Mouse (Mus musculus): Measurements from ENCODE around the gene Rasl10b.
A peak's percentile ranks its signal among the peaks of the same experiment; 100 is the strongest.

Gene Rasl10b

DNA sequence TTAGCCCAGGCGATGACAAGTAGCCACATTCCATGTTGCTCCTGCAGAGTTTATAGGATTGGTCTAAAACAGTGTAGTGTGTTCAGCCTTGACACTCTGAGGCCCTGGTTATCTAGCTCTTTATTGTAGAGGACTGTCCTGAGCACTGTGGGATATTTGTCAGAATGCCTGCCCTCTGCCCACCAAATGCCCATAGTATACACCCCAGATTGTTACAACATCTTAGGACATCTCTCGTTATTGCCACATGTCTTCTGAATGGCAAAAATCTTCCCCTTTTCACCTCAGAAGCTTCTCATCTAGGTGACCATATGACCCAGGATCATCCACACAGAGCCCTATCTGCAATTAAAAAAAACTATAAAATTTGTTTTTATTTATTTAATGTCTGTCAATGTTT is 23.6 kb downstream of the Rasl10b start:
- DNase-seq (ENCODE audit: extremely low spot score), result no peak

- no peak for DNase-seq (ENCODE audit: extremely low spot score)
Measured at GRCm38 (mm10) chr11:83437377-83437776, 28.4 kb downstream of the Rasl10b start, which contains the start of gene 1700020L24Rik. TSS of gene 1700020L24Rik (plus strand) at chr11:83437677.

- DNase-seq (ENCODE audit: extremely low spot score), result no peak
Measured at GRCm38 (mm10) chr11:83439426-83440060, 30.6 kb downstream of the Rasl10b start.

DNA sequence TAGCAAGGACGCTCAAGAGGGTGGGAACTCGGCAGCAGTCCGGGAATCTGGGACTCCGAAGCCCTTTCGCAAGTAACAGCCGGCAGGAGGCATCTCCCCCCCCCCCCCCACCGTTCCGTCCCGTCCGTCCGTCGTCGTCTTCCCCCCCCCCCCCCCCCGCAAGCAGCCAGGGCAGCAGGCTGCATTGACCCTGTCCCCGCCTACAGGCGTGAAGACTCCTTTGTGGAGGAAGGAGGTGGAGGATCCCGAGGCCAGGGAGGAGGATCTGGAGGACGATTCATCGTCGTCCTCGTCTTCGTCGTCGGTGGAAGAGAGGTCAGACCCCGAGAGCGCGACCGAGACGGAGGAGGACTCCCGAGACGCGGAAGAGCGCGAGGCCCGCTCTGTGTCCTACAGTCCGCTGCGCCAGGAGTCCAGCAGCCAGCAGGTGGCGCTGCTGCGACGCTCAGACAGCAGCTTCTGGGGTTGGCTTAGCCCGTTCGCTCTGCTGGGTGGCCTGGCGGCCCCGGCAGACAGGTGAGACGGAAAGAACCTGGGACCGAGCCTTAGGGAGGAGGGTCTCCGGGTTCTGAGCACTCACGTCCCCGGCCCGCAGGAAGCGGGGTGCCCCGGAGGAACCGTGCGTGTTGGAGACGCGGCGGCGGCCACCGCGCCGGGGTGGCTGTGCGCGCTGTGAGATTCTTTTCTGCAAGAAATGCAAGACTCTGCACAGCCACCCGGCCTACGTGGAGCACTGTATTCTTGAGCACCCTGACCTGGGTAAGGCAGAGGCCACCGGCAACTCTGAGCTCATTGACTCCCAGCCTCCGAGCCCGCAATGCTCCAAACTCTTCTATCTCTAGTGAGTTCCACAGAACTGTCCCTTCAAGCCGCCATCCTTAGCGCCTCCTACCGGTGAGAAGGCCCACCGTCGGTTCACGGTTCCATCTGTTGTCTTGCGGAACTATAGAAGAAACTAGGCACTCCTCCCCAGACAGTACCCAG is 31.4 kb downstream of the Rasl10b start:
- peak; percentile 88 for DNase-seq (ENCODE audit: extremely low spot score)

- DNase-seq (ENCODE audit: extremely low spot score), result no peak
Measured at GRCm38 (mm10) chr11:83441235-83441634, 32.3 kb downstream of the Rasl10b start.

- peak; percentile 84 for DNase-seq (ENCODE audit: extremely low spot score)
Measured at GRCm38 (mm10) chr11:83442596-83443267, 33.8 kb downstream of the Rasl10b start.

DNA sequence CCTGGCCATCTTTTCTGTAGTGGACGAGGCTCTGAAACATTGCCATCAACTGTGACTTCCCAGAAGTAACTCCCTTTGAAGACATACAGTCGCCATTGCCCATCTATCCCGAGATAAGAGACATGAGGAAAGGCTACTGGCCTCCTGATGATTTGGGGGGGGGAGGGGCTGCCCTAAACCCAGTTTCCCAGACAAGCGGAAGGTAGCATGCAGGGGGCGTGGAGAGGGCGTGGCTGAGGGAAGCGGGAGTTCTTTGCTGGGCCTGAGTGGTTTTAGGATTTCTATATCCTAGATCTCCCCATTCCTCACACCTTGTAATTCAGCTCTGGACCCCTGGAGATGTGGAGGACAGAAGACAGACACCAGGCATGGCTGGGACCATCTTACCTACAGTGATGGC is 34.9 kb downstream of the Rasl10b start:
- DNase-seq (ENCODE audit: extremely low spot score), result no peak

DNA sequence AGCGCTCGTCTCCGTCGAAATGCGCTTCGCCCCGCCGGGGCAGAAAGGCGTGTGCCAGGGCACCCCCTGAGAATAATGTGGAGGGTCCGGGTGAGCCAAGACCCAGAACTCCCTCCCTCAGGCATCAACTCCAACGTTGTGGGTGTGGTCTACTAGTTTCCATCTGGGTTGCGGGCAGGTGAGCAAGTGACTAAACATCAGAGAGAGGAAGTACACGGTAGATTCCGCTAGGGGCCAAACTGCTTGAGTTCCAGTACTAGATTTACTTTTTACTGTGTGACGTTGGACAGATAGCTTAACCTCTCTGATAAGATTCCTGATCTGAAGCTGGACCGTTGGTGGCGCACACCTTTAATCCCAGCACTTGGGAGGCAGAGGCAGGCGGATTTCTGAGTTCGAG is 36.1 kb downstream of the Rasl10b start:
- DNase-seq (ENCODE audit: extremely low spot score), result no peak

DNA sequence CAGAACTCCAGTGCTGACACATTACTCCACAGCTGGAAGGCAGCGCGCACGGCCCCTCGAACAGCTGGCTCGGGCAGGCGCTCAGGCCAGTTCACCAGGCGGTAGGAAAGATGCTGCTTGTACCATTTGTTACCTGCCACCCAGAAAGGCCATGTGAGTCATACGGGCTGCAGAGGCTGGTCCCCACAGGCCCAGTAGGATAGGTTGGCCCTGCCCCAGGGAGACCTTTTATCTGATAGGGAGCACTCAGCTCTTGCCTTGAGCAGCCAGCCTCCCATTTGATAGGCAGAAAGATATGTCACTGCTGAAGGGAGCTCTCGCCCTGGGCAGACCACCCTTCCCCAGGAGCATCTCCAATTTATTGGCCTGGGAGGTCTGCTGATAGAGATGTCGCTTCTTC is 38.7 kb downstream of the Rasl10b start:
- no peak for DNase-seq (ENCODE audit: extremely low spot score)

DNA sequence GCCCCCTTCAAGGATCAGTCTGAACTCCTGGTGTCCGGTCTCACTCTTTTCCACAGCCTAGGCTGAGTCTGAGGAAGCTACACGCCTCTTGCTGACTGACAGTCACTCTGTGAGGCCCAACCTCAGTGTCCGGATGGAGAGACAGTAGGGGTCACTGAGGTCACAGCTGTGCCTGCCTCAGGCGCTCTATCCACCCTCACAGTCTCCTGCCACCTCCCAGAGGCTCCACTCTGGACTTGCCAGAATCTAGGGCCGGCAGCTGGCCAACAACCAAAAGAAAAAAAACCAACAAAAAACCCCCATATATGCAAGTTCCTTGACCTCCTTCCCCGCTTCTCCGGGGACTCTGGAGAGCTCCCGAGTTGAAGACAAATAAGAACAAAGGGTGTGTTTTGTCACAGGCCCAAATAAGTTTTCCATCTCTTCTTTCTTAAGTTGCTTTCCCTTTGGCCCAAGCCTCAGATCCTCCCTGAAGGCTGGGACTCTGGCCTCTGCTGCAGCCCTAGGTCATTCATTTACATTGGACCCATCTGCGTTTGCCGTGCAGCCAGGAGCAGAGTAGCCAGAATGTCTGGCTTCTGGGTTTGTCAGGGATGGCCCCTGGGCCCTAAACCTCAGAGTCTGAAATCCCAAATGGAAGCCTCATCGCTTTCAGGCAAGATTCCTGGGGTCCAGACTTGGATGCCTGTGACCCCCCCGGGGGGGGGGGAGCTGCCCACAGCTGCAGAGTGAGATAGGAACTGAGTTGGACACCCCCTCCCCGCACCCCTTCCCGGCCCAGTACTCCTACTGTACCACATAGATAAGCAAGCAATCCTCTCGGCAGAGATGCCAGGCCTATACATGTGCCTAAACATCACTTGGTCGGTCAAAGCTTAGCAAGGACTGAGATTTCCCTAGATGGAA is 39.3 kb downstream of the Rasl10b start:
- peak; percentile 75 for DNase-seq (ENCODE audit: extremely low spot score)

- DNase-seq (ENCODE audit: extremely low spot score), result no peak
Measured at GRCm38 (mm10) chr11:83448927-83449236, 39.9 kb downstream of the Rasl10b start.

DNA sequence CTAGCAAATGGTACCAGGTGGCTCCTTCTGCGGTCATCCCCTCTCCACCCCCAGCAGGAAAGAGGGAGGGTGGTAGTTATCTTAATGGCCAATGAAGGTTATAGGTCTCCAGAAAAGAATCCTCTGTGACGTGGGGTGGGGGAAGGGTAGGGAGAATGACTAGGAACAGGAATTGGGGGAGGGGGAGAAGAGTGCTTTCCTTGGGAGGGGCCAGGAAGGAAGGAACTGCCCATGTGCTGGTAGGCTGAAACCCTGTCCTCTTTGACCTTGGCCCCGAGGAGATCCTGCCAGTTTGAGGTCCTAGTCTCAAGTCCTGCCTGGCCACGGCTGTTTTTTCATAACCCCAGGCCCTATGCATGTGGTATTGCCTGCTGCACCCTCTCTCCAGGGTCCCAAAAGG is 40.4 kb downstream of the Rasl10b start:
- no peak for DNase-seq (ENCODE audit: extremely low spot score)

- no peak for DNase-seq (ENCODE audit: extremely low spot score)
Measured at GRCm38 (mm10) chr11:83450550-83450949, 41.6 kb downstream of the Rasl10b start.

GRCm38 (mm10) chr11:83451281-83451680 is 42.3 kb downstream of the Rasl10b start:
- no peak for DNase-seq (ENCODE audit: extremely low spot score)

- DNase-seq (ENCODE audit: extremely low spot score), result no peak
Measured at GRCm38 (mm10) chr11:83454548-83454947, 45.6 kb downstream of the Rasl10b start.

- DNase-seq (ENCODE audit: extremely low spot score), result no peak
Measured at GRCm38 (mm10) chr11:83455608-83456007, 46.7 kb downstream of the Rasl10b start.

DNA sequence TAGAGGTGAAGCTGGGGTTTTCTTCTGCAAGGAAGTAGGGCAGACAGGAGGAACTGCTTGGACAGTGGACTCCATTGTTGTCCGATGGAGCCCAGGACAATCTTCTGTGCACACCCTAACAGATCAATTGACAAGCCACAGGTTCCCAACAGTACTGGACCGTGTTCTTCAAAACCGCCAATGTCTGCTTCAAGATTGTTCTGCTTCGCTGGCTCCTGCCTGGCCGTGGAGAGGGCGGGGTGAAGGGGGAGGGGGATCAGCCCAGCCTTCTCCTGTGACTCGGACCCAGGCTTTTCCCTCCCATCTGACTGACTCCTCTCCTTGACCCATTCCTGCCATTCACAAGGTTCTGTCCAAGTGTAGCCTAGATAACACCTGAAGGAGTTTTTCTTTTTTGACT is 48.3 kb downstream of the Rasl10b start:
- no peak for DNase-seq (ENCODE audit: extremely low spot score)

GRCm38 (mm10) chr11:83457912-83458601 is 49.1 kb downstream of the Rasl10b start:
- no peak for DNase-seq (ENCODE audit: extremely low spot score)

DNA sequence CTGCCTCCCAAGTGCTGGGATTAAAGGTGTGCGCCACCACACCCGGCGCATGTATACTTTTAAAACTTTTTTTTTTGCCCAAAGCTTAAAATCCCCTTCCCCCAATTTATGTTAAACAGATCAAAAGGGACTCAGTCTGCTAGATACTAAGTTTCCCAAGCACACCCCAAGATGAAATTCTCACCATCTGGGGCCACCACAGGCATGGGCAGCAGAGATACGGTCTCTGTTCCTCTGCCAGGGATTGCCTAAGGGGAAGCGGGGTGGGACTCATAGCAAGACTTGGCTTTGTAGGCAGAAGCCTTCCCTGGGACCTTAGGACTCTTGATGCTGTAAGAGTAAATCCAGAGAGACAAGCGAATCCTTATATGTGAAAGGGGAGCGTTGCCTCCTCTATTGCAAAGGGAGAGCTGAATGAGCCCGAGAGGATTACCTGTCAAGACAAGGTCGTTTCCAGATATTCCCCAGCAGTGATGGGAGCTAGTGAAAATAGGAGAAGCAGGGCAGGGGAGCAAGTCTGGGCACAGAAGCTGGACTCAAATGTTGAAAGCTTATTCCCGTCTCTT is 52.6 kb downstream of the Rasl10b start:
- DNase-seq (ENCODE audit: extremely low spot score), result no peak

GRCm38 (mm10) chr11:83462711-83463244 is 53.8 kb downstream of the Rasl10b start, which contains the start of gene Mmp28:
TSS of gene Mmp28 (minus strand) at chr11:83463071.
- DNase-seq (ENCODE audit: extremely low spot score), result peak; percentile 60

Measured in embryo, embryonic 9.5 days (tissue).